Mouse (Mus musculus) limb, embryonic 10.5 days (tissue): ENCODE results near the gene Mtif3. TPM values are rescaled to one million over a fixed set of nuclear protein-coding genes. Genes with fewer than 3 reads are reported as not detected.
"Not testable (repeated sequence)": the region's sequence is repeated elsewhere in the genome, so short reads cannot be mapped to it uniquely, and the experiment has no call there.

ENCODE experiments used
- DNase-seq: peaks from one replicate; pipeline ENCODE4 v3.0.0-alpha.2; 2017; ENCODE audit warnings: low spot score
- H3K27ac ChIP-seq: fragments of 300-500 bp; sonication (generic); 2 replicates; pipeline ENCODE4 v1.5.1; 2016; ENCODE audit warnings: mild to moderate bottlenecking
- H3K27me3 ChIP-seq: fragments of 300-500 bp; sonication (generic); 2 replicates; pipeline ENCODE4 v1.6.1; 2016; ENCODE audit warnings: low read depth, mild to moderate bottlenecking; ENCODE audit not compliant: poor library complexity, severe bottlenecking
- H3K36me3 ChIP-seq: fragments of 300-500 bp; sonication (generic); 2 replicates; pipeline ENCODE4 v1.6.1; 2016; ENCODE audit warnings: mild to moderate bottlenecking, moderate library complexity
- H3K4me1 ChIP-seq: fragments of 300-500 bp; sonication (generic); 2 replicates; pipeline ENCODE4 v1.6.1; 2016
- H3K4me3 ChIP-seq: fragments of 300-500 bp; sonication (generic); 2 replicates; pipeline ENCODE4 v1.5.1; 2016; ENCODE audit warnings: mild to moderate bottlenecking, moderate library complexity
- H3K9me3 ChIP-seq: fragments of 300-500 bp; sonication (generic); replicated peaks from 2 replicates; pipeline ENCODE4 v1.6.1; 2016; ENCODE audit warnings: mild to moderate bottlenecking
- WGBS: fragments of 180-500 bp; shearing (Covaris S2); methylation state at CpG from one replicate; pipeline ENCODE4 v1.1.7; 2016; 5-methylcytosine and 5-hydroxymethylcytosine counted together
- polyA plus RNA-seq: library from polyadenylated mRNA; unstranded; fragments of >200 nt; fragmentation: Nextera tagmentation; extraction: Ambion mirVana; gene quantifications from 2 replicates; pipeline ENCODE4 v1.2.1, GENCODE M21; 2016

Gene Mtif3
- polyA plus RNA-seq, 1 experiment from 2014 or later: 21.0 TPM

DNA sequence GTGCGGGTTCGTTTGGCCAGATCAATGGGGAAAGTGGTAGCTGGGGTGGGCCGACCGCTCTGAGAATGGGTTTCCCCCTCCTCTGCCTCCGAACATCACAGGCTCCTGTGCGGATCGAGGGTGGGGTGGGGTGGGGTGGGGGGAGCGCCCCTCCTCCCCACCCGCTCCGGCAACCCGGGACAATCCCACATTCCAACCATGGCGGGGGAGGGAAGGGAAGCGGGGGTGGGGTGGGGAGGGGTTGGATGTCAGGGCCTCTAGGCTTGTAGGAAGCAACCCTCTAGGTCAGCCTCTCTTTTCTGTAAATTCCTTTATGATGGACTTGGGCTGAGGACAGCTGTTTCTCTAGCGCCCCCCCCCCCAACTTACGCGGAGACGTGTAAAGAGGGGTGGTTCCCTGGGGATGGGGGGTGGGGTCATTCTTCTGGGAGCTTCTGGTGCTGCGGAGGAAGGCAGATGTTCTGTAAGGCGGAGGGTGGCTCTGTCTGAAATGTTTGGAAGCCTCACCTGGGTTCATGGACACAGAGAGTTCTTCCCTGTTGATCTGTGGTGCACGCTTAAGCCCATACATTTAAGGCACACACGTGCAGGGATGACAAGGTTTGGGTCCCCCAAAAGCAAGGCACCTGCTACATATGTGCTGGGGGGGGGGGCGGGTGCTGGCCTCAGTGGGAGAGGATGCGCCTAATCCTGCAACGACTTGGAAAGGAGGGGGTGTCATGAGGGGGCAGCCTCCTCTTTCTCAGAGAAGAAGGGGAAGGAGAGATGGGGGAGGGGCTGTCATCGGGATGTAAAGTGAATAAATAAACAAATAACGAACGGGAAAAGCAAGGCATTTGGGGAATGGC lies 43.1 kb downstream of the Mtif3 start:
- H3K27ac ChIP-seq: peak overlapping the region; percentile 88
- DNase-seq: peak; percentile 69

DNA sequence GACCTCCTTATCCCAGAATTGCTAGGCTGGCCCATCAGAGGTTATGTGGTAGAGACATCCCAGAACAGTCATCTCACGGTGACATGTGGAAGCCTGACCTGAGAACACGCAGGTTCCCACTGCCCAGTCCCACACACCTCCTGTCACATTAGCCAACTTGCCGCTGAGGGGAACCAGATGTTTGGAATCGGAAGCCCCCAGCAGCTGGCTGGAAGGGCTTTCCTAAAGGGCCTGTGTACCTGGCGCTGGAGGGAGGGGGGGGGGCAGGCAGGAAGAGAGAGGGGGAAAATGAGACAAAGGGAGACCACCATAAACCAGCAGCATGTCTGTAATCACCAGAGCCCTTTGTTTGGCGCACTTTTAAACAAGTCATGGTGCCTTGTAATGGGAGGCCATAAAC lies 43.7 kb downstream of the Mtif3 start:
- Histone ChIP-seq H3K27me3 (no peaks in the 10 kb centered on the region), H3K9me3 (no peaks in the 10 kb centered on the region), H3K36me3 (no peaks in the 10 kb centered on the region), H3K27ac (peak overlapping the region; percentile 88), H3K4me3 (peak overlapping the region; percentile 52), H3K4me1 (peaks cover 25% of the 10 kb centered on the region)
- WGBS: 4% methylated on average over 6 of the region's 6 CpGs
- DNase-seq: peak; percentile 84

More for the DNA sequence above, 43.1 kb downstream of the Mtif3 start:
- Histone ChIP-seq H3K9me3 (no peaks in the 10 kb centered on the region), H3K36me3 (no peaks in the 10 kb centered on the region), H3K4me1 (peaks cover 25% of the 10 kb centered on the region), H3K27me3 (no peaks in the 10 kb centered on the region), H3K4me3 (peak overlapping the region; percentile 52)
- WGBS: 3% methylated on average over 25 of the region's 27 CpGs

DNA sequence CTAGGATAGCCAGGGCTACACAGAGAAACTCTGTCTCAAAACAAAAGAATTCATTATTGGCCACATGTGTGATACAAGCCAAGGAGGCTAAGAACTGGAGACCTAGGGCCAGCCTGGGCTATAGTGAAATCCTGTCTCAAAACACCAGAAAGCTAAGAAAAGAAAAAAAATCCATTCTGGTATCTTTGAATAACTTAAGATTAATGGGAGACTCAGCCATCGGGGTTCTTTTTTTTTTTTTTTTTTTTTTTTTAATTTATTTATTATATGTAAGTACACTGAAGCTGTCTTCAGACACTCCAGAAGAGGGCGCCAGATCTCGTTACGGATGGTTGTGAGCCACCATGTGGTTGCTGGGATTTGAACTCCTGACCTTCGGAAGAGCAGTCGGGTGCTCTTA lies 46.2 kb downstream of the Mtif3 start:
- not testable (repeated sequence) for H3K27ac ChIP-seq, H3K36me3 ChIP-seq, DNase-seq, H3K27me3 ChIP-seq, H3K9me3 ChIP-seq, H3K4me3 ChIP-seq
- WGBS: 84% methylated on average over 6 of the region's 6 CpGs
- peaks cover 31% of the 10 kb centered on the region for H3K4me1 ChIP-seq

DNA sequence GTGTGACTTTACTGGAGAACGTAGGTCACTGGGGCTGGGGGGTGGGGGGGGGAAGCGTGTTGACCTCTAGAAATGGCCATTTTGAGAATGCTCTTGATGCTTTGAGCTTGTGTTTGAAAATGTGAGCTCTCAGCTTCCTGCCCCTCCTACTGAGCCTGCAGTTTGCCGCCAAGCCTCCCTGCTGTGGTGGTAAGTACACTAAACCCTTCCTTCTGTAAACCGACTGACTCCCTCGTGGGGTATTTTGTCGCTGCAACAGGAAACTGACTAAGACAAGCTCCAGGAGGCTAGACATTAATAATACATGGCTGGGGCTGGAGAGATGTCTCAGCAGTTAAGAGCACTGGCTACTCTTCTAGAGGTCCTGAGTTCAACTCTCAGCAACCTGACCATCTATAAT lies 46.8 kb downstream of the Mtif3 start:
- no peak for DNase-seq
- no peak overlapping the region for H3K4me3 ChIP-seq
- no peaks in the 10 kb centered on the region for H3K36me3 ChIP-seq
- 40% methylated on average over 6 of the region's 6 CpGs for WGBS
- no peaks in the 10 kb centered on the region for H3K9me3 ChIP-seq
- H3K27ac ChIP-seq: no peak overlapping the region
- peaks cover 37% of the 10 kb centered on the region for H3K4me1 ChIP-seq
- peaks cover 3% of the 10 kb centered on the region; the same call in 1 of the 2 replicates for H3K27me3 ChIP-seq

DNA sequence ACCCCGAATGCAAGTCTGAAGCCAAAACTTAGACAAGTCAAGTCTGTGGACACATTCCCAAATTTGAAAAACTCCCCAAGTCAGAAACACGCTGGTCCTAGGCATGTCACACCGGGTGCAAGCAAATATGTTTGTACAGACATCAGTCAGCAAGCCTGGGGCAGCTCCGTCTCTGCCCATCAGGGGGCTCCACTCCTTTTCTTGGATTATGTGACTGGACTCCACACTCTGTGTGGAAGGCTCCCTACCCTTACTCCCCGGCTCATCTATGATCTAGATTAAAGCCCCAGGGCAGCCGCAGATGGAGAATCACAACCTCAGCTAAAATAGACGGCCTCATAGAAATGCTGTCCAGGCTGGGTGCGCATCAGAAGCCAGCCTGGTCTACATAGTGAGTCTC lies 47.3 kb downstream of the Mtif3 start:
- Histone ChIP-seq H3K9me3 (no peaks in the 10 kb centered on the region), H3K36me3 (no peaks in the 10 kb centered on the region), H3K4me1 (peaks cover 38% of the 10 kb centered on the region), H3K4me3 (no peak overlapping the region), H3K27me3 (peaks cover 3% of the 10 kb centered on the region; the same call in 1 of the 2 replicates), H3K27ac (no peak overlapping the region)
- DNase-seq: peak; percentile 29
- WGBS: 78% methylated on average over 8 of the region's 8 CpGs

DNA sequence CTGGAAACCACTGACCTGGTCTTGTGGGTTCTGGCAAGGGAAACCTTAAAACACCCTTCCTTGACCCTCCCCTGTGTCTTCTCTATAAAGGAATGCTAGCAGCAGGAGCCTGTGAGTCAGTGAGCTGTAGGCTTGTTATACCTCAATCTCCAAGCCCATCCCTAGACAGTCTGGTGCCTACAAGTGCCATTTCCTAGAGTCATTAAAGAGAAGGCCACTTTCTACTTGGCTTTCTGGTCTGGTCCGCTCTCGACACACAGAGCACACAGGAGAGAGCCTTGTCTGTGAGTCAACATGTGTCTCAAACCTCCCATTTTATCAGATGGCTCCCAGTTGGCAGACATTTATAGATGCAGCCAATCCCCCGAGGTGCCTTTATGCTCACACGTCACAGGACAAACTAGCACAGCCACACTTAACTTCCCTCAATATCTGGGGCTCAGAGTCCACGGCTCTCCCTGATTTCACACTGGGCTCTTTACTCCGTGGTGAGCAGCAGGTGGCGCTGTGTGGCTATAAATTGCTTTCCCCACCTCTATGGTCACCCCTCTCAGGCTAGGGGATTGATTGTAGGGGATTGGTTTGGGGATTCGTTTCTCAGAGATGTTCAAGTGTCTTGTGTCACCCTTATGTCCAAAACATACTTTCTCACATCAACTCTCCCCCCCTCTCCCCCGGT lies 49.4 kb downstream of the Mtif3 start:
- Histone ChIP-seq H3K4me3 (no peak overlapping the region), H3K27me3 (peaks cover 3% of the 10 kb centered on the region; the same call in 1 of the 2 replicates), H3K36me3 (no peaks in the 10 kb centered on the region), H3K4me1 (peaks cover 18% of the 10 kb centered on the region), H3K9me3 (no peaks in the 10 kb centered on the region), H3K27ac (no peak overlapping the region)
- DNase-seq: peak; percentile 85
- 25% methylated on average over 9 of the region's 9 CpGs for WGBS

DNA sequence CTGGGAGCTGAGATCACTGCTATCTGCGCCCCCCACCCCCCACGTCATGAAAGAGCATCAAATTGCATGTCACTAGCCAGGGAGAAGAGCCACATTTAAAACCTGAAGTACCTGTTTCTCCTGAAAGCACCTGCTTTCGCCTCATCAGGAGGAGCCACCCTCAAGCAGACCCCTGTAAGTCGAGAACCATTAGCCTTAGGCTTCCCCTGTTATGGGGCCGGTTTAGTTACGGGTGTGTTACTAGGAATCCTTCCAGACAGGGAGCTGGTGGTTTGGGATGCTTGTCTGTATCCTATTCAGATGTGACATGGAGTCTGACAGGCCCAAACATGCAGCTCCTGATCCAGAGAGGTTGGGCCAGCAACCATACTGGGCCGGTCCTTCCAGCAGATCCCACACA lies 50.2 kb downstream of the Mtif3 start:
- DNase-seq: peak; percentile 29
- Histone ChIP-seq H3K36me3 (no peaks in the 10 kb centered on the region), H3K27me3 (peaks cover 3% of the 10 kb centered on the region; the same call in 1 of the 2 replicates), H3K27ac (no peak overlapping the region), H3K4me3 (no peak overlapping the region), H3K4me1 (peaks cover 14% of the 10 kb centered on the region), H3K9me3 (no peaks in the 10 kb centered on the region)
- 80% methylated on average over 7 of the region's 7 CpGs for WGBS

DNA sequence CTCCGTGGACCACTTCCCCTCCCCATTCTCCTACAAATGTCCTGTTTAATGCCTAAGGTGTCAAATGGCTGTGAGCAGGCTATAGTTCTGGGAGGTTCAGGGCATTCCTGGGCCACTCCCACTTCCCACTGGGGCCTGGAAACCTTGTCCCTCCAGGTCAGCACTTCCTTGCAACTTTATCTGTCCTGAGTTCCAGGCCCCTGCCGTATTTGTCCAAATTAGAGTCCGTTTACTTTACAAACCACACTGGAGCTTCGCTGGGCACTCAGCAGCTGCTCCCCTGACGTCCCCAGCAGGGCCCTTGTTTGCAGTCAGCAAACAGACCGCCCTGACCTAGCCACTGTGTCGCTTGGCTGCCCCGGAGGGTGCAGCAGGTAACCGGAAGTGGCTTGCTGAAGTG lies 51.4 kb downstream of the Mtif3 start:
- Histone ChIP-seq H3K27me3 (peaks cover 3% of the 10 kb centered on the region; the same call in 1 of the 2 replicates), H3K9me3 (no peaks in the 10 kb centered on the region), H3K4me3 (no peak overlapping the region), H3K27ac (peak overlapping the region; percentile 51; the same call in 1 of the 2 replicates), H3K36me3 (no peaks in the 10 kb centered on the region), H3K4me1 (peaks cover 15% of the 10 kb centered on the region)
- WGBS: 10% methylated on average over 9 of the region's 9 CpGs
- DNase-seq: no peak

DNA sequence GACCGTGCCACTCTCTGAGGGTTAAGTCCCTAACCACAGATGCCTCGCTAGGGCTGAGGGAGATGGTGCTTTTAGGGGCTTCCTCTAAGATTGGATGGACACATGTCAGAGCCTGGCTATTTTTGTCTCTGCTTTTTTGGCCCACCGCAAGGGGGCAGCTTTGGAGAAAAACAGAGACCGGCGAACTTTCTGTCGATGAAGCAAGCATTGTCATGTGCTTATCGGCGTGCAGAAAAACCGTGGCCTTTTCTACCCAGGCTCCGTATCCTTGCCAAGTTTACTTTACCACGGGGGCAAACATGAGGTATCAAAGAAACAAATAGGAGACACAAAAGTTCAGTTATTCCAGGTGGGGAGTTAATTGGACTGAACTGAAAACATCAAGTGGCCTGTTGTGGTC lies 55.0 kb downstream of the Mtif3 start:
- WGBS: 63% methylated on average over 11 of the region's 11 CpGs
- Histone ChIP-seq H3K4me1 (peaks cover 23% of the 10 kb centered on the region), H3K36me3 (no peaks in the 10 kb centered on the region), H3K9me3 (no peaks in the 10 kb centered on the region), H3K27ac (no peak overlapping the region), H3K4me3 (no peak overlapping the region), H3K27me3 (peaks cover 1% of the 10 kb centered on the region; the same call in 1 of the 2 replicates)
- DNase-seq: no peak

DNA sequence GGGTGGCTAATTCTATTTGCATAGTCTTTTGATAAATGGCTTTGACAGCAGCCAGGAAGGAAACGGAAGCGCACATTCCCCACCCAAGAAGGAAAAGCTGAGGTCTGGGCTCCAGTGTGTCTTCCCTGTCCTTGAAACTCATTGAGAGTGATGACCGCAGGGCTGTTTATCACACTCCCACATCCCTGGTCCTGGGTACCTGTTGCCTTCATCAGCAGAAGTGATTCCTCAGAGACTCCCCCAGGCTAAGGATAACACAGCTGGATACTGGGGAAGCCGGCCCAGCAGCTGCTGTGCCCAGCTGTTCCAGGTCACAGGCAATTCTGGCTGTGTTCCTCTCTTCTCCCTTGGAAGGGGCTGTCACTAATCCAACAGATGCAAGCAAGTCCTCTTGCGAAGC lies 56.1 kb downstream of the Mtif3 start:
- H3K27ac ChIP-seq: no peak overlapping the region
- H3K9me3 ChIP-seq: no peaks in the 10 kb centered on the region
- no peaks in the 10 kb centered on the region for H3K36me3 ChIP-seq
- 47% methylated on average over 5 of the region's 5 CpGs for WGBS
- no peak overlapping the region for H3K4me3 ChIP-seq
- no peaks in the 10 kb centered on the region for H3K27me3 ChIP-seq
- no peak for DNase-seq
- H3K4me1 ChIP-seq: peaks cover 19% of the 10 kb centered on the region

DNA sequence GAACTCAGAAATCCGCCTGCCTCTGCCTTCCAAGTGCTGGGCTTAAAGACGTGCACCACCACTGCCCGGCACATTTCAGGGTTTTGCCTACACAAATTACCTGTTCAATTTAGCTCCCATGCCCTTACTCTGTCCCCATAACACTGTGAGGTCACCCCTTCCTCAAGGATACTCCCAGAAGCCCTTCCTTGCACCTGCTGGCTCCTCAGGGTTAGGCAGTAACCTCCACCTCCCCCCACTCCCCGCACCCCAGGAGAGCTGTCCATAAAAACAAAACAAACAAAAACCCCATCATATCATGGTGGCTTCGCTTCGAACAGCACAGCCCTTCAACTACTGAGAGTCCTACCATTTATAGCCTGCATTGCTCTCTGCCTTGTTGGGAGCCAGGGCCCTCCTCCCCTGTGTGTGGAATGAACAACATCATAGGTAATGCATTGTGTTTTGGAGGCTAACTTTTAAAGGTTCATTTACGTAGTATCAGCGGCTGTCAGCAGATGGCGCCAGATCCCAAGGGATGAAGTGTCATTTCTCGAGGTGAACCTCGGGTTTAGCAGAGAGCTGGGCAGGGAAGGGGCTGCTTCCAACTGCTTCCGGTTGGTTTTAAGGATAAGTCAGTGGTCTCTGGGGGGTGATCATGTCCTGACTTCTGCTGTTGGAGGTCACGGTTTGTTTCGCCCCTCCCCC lies 58.0 kb downstream of the Mtif3 start:
- Histone ChIP-seq H3K4me3 (peak overlapping the region; percentile 29; the same call in 1 of the 2 replicates), H3K27ac (no peak overlapping the region), H3K4me1 (peaks cover 9% of the 10 kb centered on the region), H3K36me3 (no peaks in the 10 kb centered on the region), H3K27me3 (no peaks in the 10 kb centered on the region), H3K9me3 (no peaks in the 10 kb centered on the region)
- DNase-seq: peak; percentile 89
- 26% methylated on average over 14 of the region's 14 CpGs for WGBS

DNA sequence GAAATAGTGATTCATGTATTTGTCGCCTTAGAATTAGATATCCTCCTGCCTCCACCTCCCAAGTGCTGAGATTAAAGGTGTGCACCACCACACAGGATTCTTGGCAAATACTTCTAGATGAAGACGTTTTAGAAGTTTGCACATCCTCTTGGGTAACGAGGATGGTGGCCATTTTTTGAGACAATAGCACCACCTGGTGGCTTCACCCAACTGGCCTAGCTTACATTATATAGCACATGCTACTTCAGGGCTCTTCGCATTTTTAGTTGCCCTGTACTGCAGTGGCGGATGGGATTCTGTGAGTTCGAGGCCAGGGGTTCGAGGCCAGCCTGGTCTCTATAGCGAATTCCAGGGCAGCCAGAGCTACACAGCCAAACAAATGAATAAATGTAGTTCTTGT lies 59.2 kb downstream of the Mtif3 start:
- H3K4me1 ChIP-seq: peaks cover 9% of the 10 kb centered on the region
- peak; percentile 76 for DNase-seq
- no peaks in the 10 kb centered on the region for H3K9me3 ChIP-seq
- no peak overlapping the region for H3K27ac ChIP-seq
- H3K4me3 ChIP-seq: no peak overlapping the region
- no peaks in the 10 kb centered on the region for H3K36me3 ChIP-seq
- H3K27me3 ChIP-seq: no peaks in the 10 kb centered on the region
- WGBS: 48% methylated on average over 8 of the region's 8 CpGs
